Mouse (Mus musculus) limb, embryonic 11.5 days (tissue): ENCODE measurements around the gene Fggy. TPM values are rescaled to one million over a fixed set of nuclear protein-coding genes. Genes with fewer than 3 reads are reported as not detected.

Experiments
- ATAC-seq: fragments of 200-750 bp; cut with Nextera tagmentation; 2 replicates; pipeline ENCODE4 v1.8.0; 2017; ENCODE audit warnings: low read depth; ENCODE audit not compliant: insufficient number of reproducible peaks, low FRiP score, low TSS enrichment
- DNase-seq: peaks from one replicate; pipeline ENCODE4 v3.0.0-alpha.2; 2015; ENCODE audit warnings: low spot score
- H3K27ac ChIP-seq: fragments of 300-500 bp; sonication (generic); replicated peaks from 2 replicates; pipeline ENCODE4 v1.5.1; 2014; ENCODE audit warnings: low read depth, mild to moderate bottlenecking, low read length
- H3K27me3 ChIP-seq: fragments of 300-500 bp; sonication (generic); 2 replicates; pipeline ENCODE4 v1.6.1; 2014; ENCODE audit warnings: mild to moderate bottlenecking, low read length, mixed read lengths; ENCODE audit not compliant: control insufficient read depth, insufficient read depth
- H3K36me3 ChIP-seq: fragments of 300-500 bp; sonication (generic); 2 replicates; pipeline ENCODE4 v1.6.1; 2014; ENCODE audit warnings: mild to moderate bottlenecking, low read length, moderate library complexity, mixed read lengths; ENCODE audit not compliant: control insufficient read depth, insufficient read depth
- H3K4me1 ChIP-seq: fragments of 300-500 bp; sonication (generic); 2 replicates; pipeline ENCODE4 v1.6.1; 2014; ENCODE audit warnings: low read length, mixed read lengths; ENCODE audit not compliant: control insufficient read depth, insufficient read depth
- H3K4me2 ChIP-seq: fragments of 300-500 bp; sonication (generic); 2 replicates; pipeline ENCODE4 v1.6.1; 2014; ENCODE audit warnings: low read depth, mild to moderate bottlenecking, moderate library complexity; ENCODE audit not compliant: severe bottlenecking
- H3K4me3 ChIP-seq: fragments of 300-500 bp; sonication (generic); 2 replicates; pipeline ENCODE4 v1.5.1; 2014; ENCODE audit warnings: low read depth, low read length
- H3K9ac ChIP-seq: fragments of 300-500 bp; sonication (generic); 2 replicates; pipeline ENCODE4 v1.6.1; 2014; ENCODE audit warnings: mild to moderate bottlenecking, low read length
- H3K9me3 ChIP-seq: fragments of 300-500 bp; sonication (generic); 2 replicates; pipeline ENCODE4 v1.6.1; 2016; ENCODE audit warnings: low read length; ENCODE audit not compliant: control insufficient read depth
- WGBS: fragments of 180-500 bp; shearing (Covaris S2); extraction: QIAGEN DNeasy Blood & Tissue Kit; methylation state at CpG from one replicate; pipeline ENCODE4 v1.1.7; 2014; 5-methylcytosine and 5-hydroxymethylcytosine counted together
- polyA plus RNA-seq: library from polyadenylated mRNA; unstranded; fragments of >200 nt; fragmentation: Nextera tagmentation; extraction: Ambion mirVana; gene quantifications from 2 replicates; pipeline ENCODE4 v1.2.1, GENCODE M21; 2014

The Fggy gene
- polyA plus RNA-seq = 8.4 and 9.8 TPM in 2 replicates

GRCm38 (mm10) chr4:95557333-95557956, at the start of gene Fggy:
TSS of gene Fggy (plus strand) at chr4:95557507.
- Histone ChIP-seq H3K4me2 (peak within 1 kb of the TSS; percentile 48), H3K4me3 (peak within 1 kb of the TSS; percentile 29), H3K27ac (0 out of 2 replicates have a peak within 1 kb of the TSS, but pooled peaks have one; percentile 33), H3K4me1 (no peaks in the 10 kb centered on the region), H3K36me3 (no peaks in the 10 kb centered on the region), H3K27me3 (no peaks in the 10 kb centered on the region), H3K9me3 (no peaks in the 10 kb centered on the region), H3K9ac (peak within 1 kb of the TSS; percentile 53)
- DNase-seq (peak; percentile 97), ATAC-seq (peak; percentile 100)
- WGBS = 25% methylated on average over 12 of the region's 12 CpGs

- Histone ChIP-seq H3K27me3 (no peaks in the 10 kb centered on the region), H3K4me1 (no peaks in the 10 kb centered on the region), H3K9me3 (no peaks in the 10 kb centered on the region), H3K27ac (no peak overlapping the region), H3K4me3 (no peak overlapping the region), H3K36me3 (no peaks in the 10 kb centered on the region), H3K9ac (no peak overlapping the region), H3K4me2 (no peak overlapping the region)
- 90% methylated on average over 4 of the region's 4 CpGs for WGBS
- DNase-seq (peak; percentile 22), ATAC-seq (no peak)
Measured at GRCm38 (mm10) chr4:95507946-95508311, 49.4 kb upstream of the Fggy start.

GRCm38 (mm10) chr4:95518382-95518781, 38.9 kb upstream of the Fggy start:
- DNase-seq (no peak), ATAC-seq (no peak)
- no peak overlapping the region for H3K4me2 ChIP-seq
- H3K27ac ChIP-seq = no peak overlapping the region
- WGBS = 93% methylated on average over 1 of the region's 1 CpGs
- no peak overlapping the region for H3K4me3 ChIP-seq
- H3K9ac ChIP-seq = no peak overlapping the region
- no peaks in the 10 kb centered on the region for H3K4me1 ChIP-seq
- no peaks in the 10 kb centered on the region for H3K9me3 ChIP-seq
- no peaks in the 10 kb centered on the region for H3K36me3 ChIP-seq
- H3K27me3 ChIP-seq = no peaks in the 10 kb centered on the region

GRCm38 (mm10) chr4:95519975-95520642, 37.2 kb upstream of the Fggy start:
- no peak for ATAC-seq
- no peaks in the 10 kb centered on the region for H3K36me3 ChIP-seq
- no peak overlapping the region for H3K4me2 ChIP-seq
- H3K9ac ChIP-seq = no peak overlapping the region
- no peaks in the 10 kb centered on the region for H3K4me1 ChIP-seq
- DNase-seq = no peak
- H3K27ac ChIP-seq = no peak overlapping the region
- H3K9me3 ChIP-seq = no peaks in the 10 kb centered on the region
- WGBS = 60% methylated on average over 4 of the region's 4 CpGs
- H3K4me3 ChIP-seq = no peak overlapping the region
- no peaks in the 10 kb centered on the region for H3K27me3 ChIP-seq

- H3K4me3 ChIP-seq = no peak overlapping the region
- ATAC-seq (no peak), DNase-seq (no peak)
- H3K36me3 ChIP-seq = no peaks in the 10 kb centered on the region
- H3K9me3 ChIP-seq = no peaks in the 10 kb centered on the region
- H3K4me2 ChIP-seq = no peak overlapping the region
- no peak overlapping the region for H3K9ac ChIP-seq
- WGBS = 40% methylated on average over 2 of the region's 2 CpGs
- no peaks in the 10 kb centered on the region for H3K27me3 ChIP-seq
- H3K4me1 ChIP-seq = no peaks in the 10 kb centered on the region
- H3K27ac ChIP-seq = no peak overlapping the region
Measured at GRCm38 (mm10) chr4:95520643-95521032, 36.7 kb upstream of the Fggy start.

GRCm38 (mm10) chr4:95526588-95526987, 30.7 kb upstream of the Fggy start:
- H3K27me3 ChIP-seq = no peaks in the 10 kb centered on the region
- no peak overlapping the region for H3K9ac ChIP-seq
- 91% methylated on average over 4 of the region's 4 CpGs for WGBS
- H3K4me3 ChIP-seq = no peak overlapping the region
- DNase-seq (no peak), ATAC-seq (no peak)
- no peaks in the 10 kb centered on the region for H3K4me1 ChIP-seq
- no peaks in the 10 kb centered on the region for H3K9me3 ChIP-seq
- no peak overlapping the region for H3K4me2 ChIP-seq
- H3K27ac ChIP-seq = no peak overlapping the region
- no peaks in the 10 kb centered on the region for H3K36me3 ChIP-seq

GRCm38 (mm10) chr4:95530757-95531156, 26.6 kb upstream of the Fggy start:
- no peak for DNase-seq
- Histone ChIP-seq H3K27me3 (no peaks in the 10 kb centered on the region), H3K4me2 (no peak overlapping the region), H3K9ac (no peak overlapping the region), H3K4me1 (no peaks in the 10 kb centered on the region), H3K27ac (no peak overlapping the region), H3K9me3 (no peaks in the 10 kb centered on the region), H3K4me3 (no peak overlapping the region), H3K36me3 (no peaks in the 10 kb centered on the region)
- WGBS = 74% methylated on average over 2 of the region's 2 CpGs
- ATAC-seq = no peak

GRCm38 (mm10) chr4:95533946-95534345, 23.4 kb upstream of the Fggy start:
- 88% methylated on average over 3 of the region's 3 CpGs for WGBS
- ATAC-seq = no peak

More at GRCm38 (mm10) chr4:95533946-95534345, 23.4 kb upstream of the Fggy start:
- no peaks in the 10 kb centered on the region for H3K9me3 ChIP-seq
- H3K4me3 ChIP-seq = no peak overlapping the region
- no peaks in the 10 kb centered on the region for H3K27me3 ChIP-seq
- no peaks in the 10 kb centered on the region for H3K36me3 ChIP-seq
- no peaks in the 10 kb centered on the region for H3K4me1 ChIP-seq
- H3K4me2 ChIP-seq = no peak overlapping the region
- H3K27ac ChIP-seq = no peak overlapping the region
- no peak overlapping the region for H3K9ac ChIP-seq
- DNase-seq = no peak
